Mouse (Mus musculus): Measurements from ENCODE around the gene C4b. TPM values are rescaled to one million over a fixed set of nuclear protein-coding genes. Genes with fewer than 3 reads are reported as not detected.
"Not testable (repeated sequence)": the region's sequence is repeated elsewhere in the genome, so short reads cannot be mapped to it uniquely, and the experiment has no call there.

The C4b gene
- polyA plus RNA-seq, 1 experiment from 2014 or later = not detected

DNA sequence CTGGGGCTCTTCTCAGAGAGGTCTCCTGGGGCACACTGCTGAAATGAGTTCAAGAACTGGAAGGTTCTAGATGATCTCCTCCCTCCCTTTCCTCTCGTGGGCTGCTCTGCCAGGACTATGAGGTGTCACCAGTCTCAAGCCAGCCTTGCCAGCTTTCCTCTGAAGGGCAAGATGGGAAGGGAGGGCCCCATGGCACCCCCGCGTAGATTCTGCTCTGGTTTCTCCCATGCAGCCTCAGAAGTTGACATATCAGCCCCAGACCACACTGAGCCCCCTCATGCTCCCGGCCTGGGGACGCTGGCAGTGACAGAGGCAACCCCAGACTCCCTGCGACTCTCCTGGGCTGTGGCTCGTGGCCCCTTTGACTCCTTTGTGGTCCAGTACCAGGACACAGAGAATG, 28.2 kb downstream of the C4b start:
- not testable (repeated sequence) for H3K36me3 ChIP-seq (ENCODE audit: control insufficient read depth, insufficient read depth, low read length); H3K9ac ChIP-seq (replicated peaks; ENCODE audit: low read depth, low read length); H3K9me3 ChIP-seq (ENCODE audit: control insufficient read depth, low read length); H3K4me3 ChIP-seq (ENCODE audit: low read depth, low read length); H3K4me2 ChIP-seq (ENCODE audit: low read depth, low read length); H3K27me3 ChIP-seq (ENCODE audit: control insufficient read depth, insufficient read depth, low read length); ATAC-seq (ENCODE audit: low read depth); H3K27ac ChIP-seq (ENCODE audit: low read depth, low read length); H3K4me1 ChIP-seq (ENCODE audit: control insufficient read depth, insufficient read depth, low read length)
- WGBS = 89% methylated on average over 6 of the region's 7 CpGs

DNA sequence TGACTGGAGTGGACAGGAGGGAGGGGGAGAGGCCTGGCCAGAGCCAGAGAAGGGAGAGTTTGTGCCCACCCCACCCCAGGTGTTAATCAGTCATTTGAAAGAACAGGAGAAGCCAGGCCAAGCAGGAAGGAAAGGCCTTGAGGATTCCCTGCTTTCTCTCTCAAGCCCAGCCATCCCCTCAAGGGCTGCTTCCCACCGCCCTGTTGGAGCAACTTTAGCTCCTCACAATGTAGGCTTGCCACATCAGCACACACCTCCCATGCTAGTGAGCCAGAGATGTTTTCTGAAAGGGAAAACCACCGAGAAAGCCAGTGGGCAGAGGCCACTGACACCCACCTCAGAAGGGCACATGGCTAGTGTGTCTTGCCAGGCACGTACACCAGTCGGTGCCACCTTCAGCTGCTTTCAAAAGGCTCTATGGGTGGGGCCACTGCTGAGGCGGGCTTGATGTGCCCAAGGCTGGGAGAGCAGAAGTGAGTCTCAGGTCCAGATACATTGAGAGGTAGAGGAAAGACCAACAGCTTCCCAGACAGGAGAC, 28.7 kb downstream of the C4b start:
- H3K9ac ChIP-seq (replicated peaks; ENCODE audit: low read depth, low read length); H3K27me3 ChIP-seq (ENCODE audit: control insufficient read depth, insufficient read depth, low read length); H3K4me2 ChIP-seq (ENCODE audit: low read depth, low read length); ATAC-seq (ENCODE audit: low read depth); H3K27ac ChIP-seq (ENCODE audit: low read depth, low read length); H3K4me1 ChIP-seq (ENCODE audit: control insufficient read depth, insufficient read depth, low read length); H3K9me3 ChIP-seq (ENCODE audit: control insufficient read depth, low read length); H3K4me3 ChIP-seq (ENCODE audit: low read depth, low read length); H3K36me3 ChIP-seq (ENCODE audit: control insufficient read depth, insufficient read depth, low read length): not testable (repeated sequence)
- 81% methylated on average over 5 of the region's 5 CpGs for WGBS

DNA sequence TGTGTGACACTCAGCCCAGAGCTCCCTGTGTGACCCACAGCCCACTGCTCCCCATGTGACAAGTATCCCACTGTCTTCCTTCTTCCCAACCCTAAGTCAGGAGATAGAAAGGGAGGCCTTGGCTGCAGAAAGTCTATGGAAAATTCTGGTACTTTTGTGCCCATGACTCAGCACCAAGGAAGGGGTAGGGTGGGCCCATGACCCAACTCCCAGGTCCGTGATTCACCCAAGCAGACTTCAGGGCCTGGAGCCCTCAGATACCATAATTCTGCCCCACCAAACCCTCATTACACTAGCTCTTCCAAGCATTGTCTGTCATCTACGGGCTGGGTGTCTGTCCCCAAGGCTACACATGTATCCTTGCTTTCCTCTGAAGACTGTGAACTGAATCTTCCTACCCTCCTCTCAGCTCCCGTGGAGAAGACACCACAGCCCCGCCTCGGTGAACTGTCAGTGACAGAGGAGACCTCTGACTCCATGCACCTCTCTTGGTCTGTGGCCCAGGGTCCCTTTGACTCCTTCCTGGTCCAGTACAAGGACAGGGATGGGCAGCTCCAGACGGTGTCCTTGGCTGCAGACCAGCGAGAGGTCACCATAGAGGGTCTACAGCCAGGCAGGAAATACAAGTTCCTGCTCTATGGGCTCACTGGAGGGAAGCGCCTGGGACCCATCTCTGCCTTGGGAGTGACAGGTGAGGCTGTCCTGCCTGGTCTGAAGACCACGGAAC, 29.3 kb downstream of the C4b start:
- H3K36me3 ChIP-seq (ENCODE audit: control insufficient read depth, insufficient read depth, low read length); ATAC-seq (ENCODE audit: low read depth); H3K27me3 ChIP-seq (ENCODE audit: control insufficient read depth, insufficient read depth, low read length); H3K4me1 ChIP-seq (ENCODE audit: control insufficient read depth, insufficient read depth, low read length); H3K9me3 ChIP-seq (ENCODE audit: control insufficient read depth, low read length); H3K9ac ChIP-seq (replicated peaks; ENCODE audit: low read depth, low read length); H3K4me2 ChIP-seq (ENCODE audit: low read depth, low read length); H3K4me3 ChIP-seq (ENCODE audit: low read depth, low read length); H3K27ac ChIP-seq (ENCODE audit: low read depth, low read length): not testable (repeated sequence)
- WGBS = 81% methylated on average over 9 of the region's 9 CpGs

DNA sequence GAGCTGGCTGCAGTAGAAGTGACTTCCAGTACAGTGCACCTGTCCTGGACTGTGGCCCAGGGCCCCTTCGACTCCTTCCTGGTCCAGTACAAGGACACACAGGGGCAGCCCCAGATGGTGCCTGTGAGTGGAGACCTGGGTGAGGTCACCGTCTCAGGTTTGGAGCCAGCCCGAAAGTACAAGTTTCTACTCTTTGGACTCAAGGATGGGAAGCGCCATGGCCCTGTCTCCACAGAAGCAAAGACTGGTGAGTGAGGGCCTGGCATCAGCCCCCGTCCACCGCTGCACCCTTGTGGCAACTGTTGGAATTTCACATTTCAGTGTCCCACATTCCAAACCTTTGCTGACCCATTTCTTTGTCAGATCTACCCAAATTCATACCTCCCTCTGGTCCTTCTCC, 30.7 kb downstream of the C4b start:
- Histone ChIP-seq H3K4me2 (ENCODE audit: low read depth, low read length) (no peak overlapping the region), H3K9ac (replicated peaks; ENCODE audit: low read depth, low read length) (no peak overlapping the region), H3K27me3 (ENCODE audit: control insufficient read depth, insufficient read depth, low read length) (no peaks in the 10 kb centered on the region), H3K9me3 (ENCODE audit: control insufficient read depth, low read length) (no peaks in the 10 kb centered on the region), H3K36me3 (ENCODE audit: control insufficient read depth, insufficient read depth, low read length) (no peaks in the 10 kb centered on the region), H3K27ac (ENCODE audit: low read depth, low read length) (no peak overlapping the region), H3K4me1 (ENCODE audit: control insufficient read depth, insufficient read depth, low read length) (no peaks in the 10 kb centered on the region), H3K4me3 (ENCODE audit: low read depth, low read length) (no peak overlapping the region)
- WGBS = 40% methylated on average over 6 of the region's 6 CpGs
- no peak for ATAC-seq (ENCODE audit: low read depth)

DNA sequence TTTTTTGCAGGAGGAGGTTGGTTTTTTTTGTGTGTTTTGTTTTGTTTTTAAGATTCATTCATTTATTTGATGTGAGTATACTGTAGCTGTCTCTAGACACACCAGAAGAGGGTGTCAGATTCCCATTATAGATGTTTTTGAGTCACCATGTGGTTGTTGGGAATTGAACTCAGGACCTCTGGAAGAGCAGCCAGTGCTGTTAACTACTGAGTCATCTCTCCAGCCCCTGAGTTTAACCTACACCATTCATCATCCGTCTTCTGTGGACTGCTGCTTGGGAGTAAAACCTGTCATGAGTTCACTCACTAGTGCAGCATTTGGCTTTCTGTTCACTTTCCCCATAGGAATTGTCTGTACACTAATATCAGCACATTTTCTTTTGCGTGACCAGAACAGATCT, 37.2 kb downstream of the C4b start:
- not testable (repeated sequence) for H3K36me3 ChIP-seq (ENCODE audit: control insufficient read depth, insufficient read depth, low read length); H3K27me3 ChIP-seq (ENCODE audit: control insufficient read depth, insufficient read depth, low read length); ATAC-seq (ENCODE audit: low read depth); H3K4me1 ChIP-seq (ENCODE audit: control insufficient read depth, insufficient read depth, low read length); H3K9ac ChIP-seq (replicated peaks; ENCODE audit: low read depth, low read length); H3K4me3 ChIP-seq (ENCODE audit: low read depth, low read length); H3K9me3 ChIP-seq (ENCODE audit: control insufficient read depth, low read length); H3K27ac ChIP-seq (ENCODE audit: low read depth, low read length); H3K4me2 ChIP-seq (ENCODE audit: low read depth, low read length)
- WGBS = 93% methylated on average over 2 of the region's 2 CpGs

DNA sequence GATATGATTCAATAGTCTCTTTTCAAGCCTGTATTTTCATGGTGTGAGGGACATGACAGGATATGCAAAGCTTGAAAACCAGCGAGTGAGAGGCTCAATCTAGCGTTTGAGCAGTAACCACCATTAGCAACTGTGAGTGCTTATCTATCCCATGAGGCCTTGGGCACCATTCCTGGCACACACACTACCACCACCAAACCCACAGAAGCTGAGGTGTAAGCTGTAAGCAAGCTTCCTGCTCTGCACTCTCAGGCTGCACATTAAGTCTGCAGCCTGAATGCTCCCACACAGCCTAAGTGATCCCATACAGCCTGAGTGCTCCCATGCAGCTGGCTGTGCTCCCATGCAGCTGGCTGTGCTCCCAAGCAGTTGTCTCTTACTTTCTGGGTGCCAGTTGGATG, 43.0 kb downstream of the C4b start:
- Histone ChIP-seq H3K27ac (ENCODE audit: low read depth, low read length) (no peak overlapping the region), H3K36me3 (ENCODE audit: control insufficient read depth, insufficient read depth, low read length) (no peaks in the 10 kb centered on the region), H3K4me2 (ENCODE audit: low read depth, low read length) (no peak overlapping the region), H3K4me3 (ENCODE audit: low read depth, low read length) (no peak overlapping the region), H3K9ac (replicated peaks; ENCODE audit: low read depth, low read length) (no peak overlapping the region), H3K27me3 (ENCODE audit: control insufficient read depth, insufficient read depth, low read length) (no peaks in the 10 kb centered on the region), H3K4me1 (ENCODE audit: control insufficient read depth, insufficient read depth, low read length) (peaks cover 9% of the 10 kb centered on the region; the same call in 1 of the 2 replicates), H3K9me3 (ENCODE audit: control insufficient read depth, low read length) (no peaks in the 10 kb centered on the region; the same call in 1 of the 2 replicates)
- WGBS = 77% methylated on average over 2 of the region's 2 CpGs
- ATAC-seq (ENCODE audit: low read depth) = no peak

DNA sequence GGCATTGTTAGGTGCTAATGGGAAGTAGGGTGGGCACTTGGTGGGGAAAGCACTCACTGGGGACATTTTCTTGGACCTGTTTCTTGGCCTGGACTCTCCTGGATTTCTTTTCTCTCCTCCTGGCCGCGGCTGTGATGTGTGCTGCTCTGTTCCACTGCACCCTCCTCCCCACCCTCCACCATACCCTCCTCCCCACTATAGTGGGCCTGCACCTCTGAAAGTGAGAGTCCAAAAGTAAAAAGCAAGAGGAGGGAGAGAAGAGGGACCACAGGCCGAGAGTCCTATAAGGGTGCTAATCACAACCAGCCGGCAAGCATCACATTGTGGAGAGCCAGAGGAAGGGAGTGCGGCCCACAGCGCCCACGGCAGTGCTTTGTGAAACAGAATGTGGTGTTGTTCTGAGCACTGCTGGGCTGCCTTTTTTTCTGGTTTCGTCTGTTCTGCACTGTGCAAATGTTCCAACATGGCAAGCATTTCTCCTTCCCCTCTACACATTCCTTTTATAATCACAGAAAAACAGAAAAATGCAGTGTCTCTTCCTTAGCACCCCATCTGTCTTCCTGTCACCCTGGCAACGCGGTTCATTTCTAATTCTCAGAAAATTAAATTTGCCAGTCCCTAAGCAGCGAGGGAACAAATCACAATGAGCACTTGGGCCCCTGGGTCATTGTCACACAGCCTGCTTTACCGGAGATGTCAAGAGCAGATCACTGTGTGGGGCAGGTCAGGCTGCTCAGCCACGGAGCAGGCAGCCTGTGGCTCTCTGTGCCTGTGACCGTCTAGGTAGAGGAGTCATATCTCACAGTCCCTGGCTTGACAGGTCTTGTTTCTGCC, 43.9 kb downstream of the C4b start:
- Histone ChIP-seq H3K4me1 (ENCODE audit: control insufficient read depth, insufficient read depth, low read length) (peaks cover 9% of the 10 kb centered on the region; the same call in 1 of the 2 replicates), H3K9me3 (ENCODE audit: control insufficient read depth, low read length) (no peaks in the 10 kb centered on the region; the same call in 1 of the 2 replicates), H3K4me2 (ENCODE audit: low read depth, low read length) (no peak overlapping the region), H3K9ac (replicated peaks; ENCODE audit: low read depth, low read length) (no peak overlapping the region), H3K27ac (ENCODE audit: low read depth, low read length) (peak overlapping the region; percentile 62), H3K27me3 (ENCODE audit: control insufficient read depth, insufficient read depth, low read length) (no peaks in the 10 kb centered on the region), H3K36me3 (ENCODE audit: control insufficient read depth, insufficient read depth, low read length) (no peaks in the 10 kb centered on the region), H3K4me3 (ENCODE audit: low read depth, low read length) (no peak overlapping the region)
- peak; percentile 61; the same call in 1 of the 2 replicates for ATAC-seq (ENCODE audit: low read depth)
- 52% methylated on average over 14 of the region's 14 CpGs for WGBS

DNA sequence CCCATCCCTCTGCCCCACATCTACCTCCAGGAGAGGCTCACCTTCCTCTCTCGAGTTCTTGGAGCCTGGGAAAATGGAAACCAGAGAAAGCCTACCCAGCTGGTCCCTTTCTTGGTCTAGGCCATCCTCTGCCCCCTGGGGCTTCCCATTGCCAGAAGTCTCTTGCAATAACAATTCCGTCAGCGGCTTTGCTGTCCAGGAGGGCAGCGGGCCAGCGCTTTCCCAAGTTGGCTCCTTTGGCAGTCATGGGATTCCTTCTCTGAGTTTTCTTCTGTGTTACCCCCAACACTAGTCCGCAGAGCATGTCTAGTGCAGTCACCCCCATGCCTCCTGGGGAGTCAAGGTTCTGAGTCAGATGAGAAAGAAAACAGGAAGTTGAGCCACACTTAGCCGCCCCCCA, 50.8 kb downstream of the C4b start:
- Histone ChIP-seq H3K4me2 (ENCODE audit: low read depth, low read length) (no peak overlapping the region), H3K36me3 (ENCODE audit: control insufficient read depth, insufficient read depth, low read length) (no peaks in the 10 kb centered on the region), H3K27me3 (ENCODE audit: control insufficient read depth, insufficient read depth, low read length) (no peaks in the 10 kb centered on the region), H3K9ac (replicated peaks; ENCODE audit: low read depth, low read length) (no peak overlapping the region), H3K9me3 (ENCODE audit: control insufficient read depth, low read length) (no peaks in the 10 kb centered on the region), H3K4me3 (ENCODE audit: low read depth, low read length) (no peak overlapping the region), H3K27ac (ENCODE audit: low read depth, low read length) (no peak overlapping the region), H3K4me1 (ENCODE audit: control insufficient read depth, insufficient read depth, low read length) (no peaks in the 10 kb centered on the region)
- 70% methylated on average over 7 of the region's 7 CpGs for WGBS
- ATAC-seq (ENCODE audit: low read depth) = no peak

DNA sequence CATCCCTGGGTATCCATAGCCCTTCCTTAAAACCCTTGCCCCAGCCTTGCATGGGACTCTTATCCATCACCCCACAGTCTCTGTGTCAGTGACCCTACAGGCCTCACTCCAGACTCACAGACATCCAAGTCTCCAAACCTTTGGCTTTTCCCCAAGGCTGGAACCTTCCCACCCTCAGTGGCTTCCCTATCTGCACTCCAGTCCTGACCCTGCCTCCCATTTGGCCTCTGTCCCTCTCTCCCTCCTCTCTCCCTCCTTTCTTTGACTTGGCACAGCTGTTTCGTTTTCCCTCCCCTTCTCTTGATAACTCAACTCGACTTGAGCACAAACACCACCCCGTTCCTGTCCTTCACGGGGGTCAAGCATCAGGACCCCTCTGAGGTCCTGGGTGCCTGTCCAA, 53.2 kb downstream of the C4b start:
- Histone ChIP-seq H3K4me3 (ENCODE audit: low read depth, low read length) (no peak overlapping the region), H3K4me2 (ENCODE audit: low read depth, low read length) (no peak overlapping the region), H3K27me3 (ENCODE audit: control insufficient read depth, insufficient read depth, low read length) (no peaks in the 10 kb centered on the region), H3K9me3 (ENCODE audit: control insufficient read depth, low read length) (no peaks in the 10 kb centered on the region), H3K27ac (ENCODE audit: low read depth, low read length) (no peak overlapping the region), H3K4me1 (ENCODE audit: control insufficient read depth, insufficient read depth, low read length) (no peaks in the 10 kb centered on the region), H3K36me3 (ENCODE audit: control insufficient read depth, insufficient read depth, low read length) (no peaks in the 10 kb centered on the region), H3K9ac (replicated peaks; ENCODE audit: low read depth, low read length) (no peak overlapping the region)
- no peak for ATAC-seq (ENCODE audit: low read depth)
- 79% methylated on average over 4 of the region's 4 CpGs for WGBS
